In the genomic region with DNA sequence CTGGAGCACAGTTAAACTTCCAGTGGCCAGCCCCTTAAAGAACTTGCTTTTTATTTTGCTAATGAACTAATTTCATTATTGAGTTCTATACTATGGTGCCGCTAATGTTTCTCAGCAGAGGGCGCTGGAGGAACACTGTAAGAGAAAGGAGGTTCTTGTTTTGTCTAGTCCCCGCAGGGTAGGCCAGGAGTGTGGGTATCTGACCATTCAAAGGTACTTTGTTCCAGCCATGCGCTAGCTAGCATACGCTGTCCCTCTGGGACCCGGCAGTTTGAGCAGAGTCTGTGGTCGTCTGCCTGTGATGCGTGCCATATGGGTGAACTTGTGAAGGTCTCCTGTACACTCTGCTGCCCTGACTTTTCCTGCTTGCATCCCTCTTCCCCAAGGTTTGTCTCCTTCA, we compare ENCODE assay signal across 8 mouse cellular contexts.
A peak's percentile ranks its signal among the peaks of the same experiment; 100 is the strongest.
DNase-seq lines count a peak whose midpoint lies in the region; ATAC-seq and TF ChIP-seq lines count a peak whose summit lies in the region.

No protein-coding gene starts in this region.

- H3K4me1 ChIP-seq in stomach, embryonic 16.5 days (ENCODE audit: control insufficient read depth, insufficient read depth, low read length): no peaks in the 10 kb centered on the region

- no peaks in the 10 kb centered on the region for H3K9me3 ChIP-seq in stomach, embryonic 16.5 days (replicated peaks; ENCODE audit: control insufficient read depth, low read length)

- H3K36me3 ChIP-seq in stomach, embryonic 16.5 days (ENCODE audit: control insufficient read depth, insufficient read depth, low read length): no peaks in the 10 kb centered on the region

- no peak overlapping the region; the same call in 1 of the 2 replicates for H3K4me2 ChIP-seq in stomach, embryonic 16.5 days (ENCODE audit: low read depth, low read length)

- TF ChIP-seq CTCF in layer of hippocampus, adult 2 months (conservative IDR thresholded peaks at IDR 0.05): peak; percentile 76

- no peak overlapping the region for H3K9ac ChIP-seq in stomach, embryonic 16.5 days (ENCODE audit: low read length)

- no peak overlapping the region for H3K4me3 ChIP-seq in layer of hippocampus, adult 2 months
- no peak overlapping the region for H3K4me3 ChIP-seq in stomach, embryonic 16.5 days (replicated peaks; ENCODE audit: low read length)

- H3K27ac ChIP-seq in layer of hippocampus, adult 2 months: no peak overlapping the region
- no peak overlapping the region for H3K27ac ChIP-seq in stomach, embryonic 16.5 days (ENCODE audit: low read length)

- DNase-seq in cerebellum, postnatal 10 days: peak; percentile 75 to 79
- no peak for DNase-seq in cerebellum, adult 11-12 months
- peak; percentile 84 for DNase-seq in 416B (ENCODE audit: low read depth)
- peak; percentile 15 to 38 for DNase-seq in layer of hippocampus, adult 2 months (ENCODE audit: low spot score in 2 of 2)

- ATAC-seq in common myeloid progenitor, adult 5-6 weeks (replicated peaks; ENCODE audit: low read depth, poor library complexity, severe bottlenecking): peak; percentile 67
- ATAC-seq in hematopoietic stem cell, adult 5-6 weeks (replicated peaks in 1 of 2; ENCODE audit: insufficient read depth in 1 of 2, low FRiP score in 2 of 2, low TSS enrichment in 1 of 2, low read depth in 1 of 2, poor library complexity in 2 of 2, severe bottlenecking in 2 of 2): peak; percentile 65 to 68
- ATAC-seq in megakaryocyte progenitor cell, adult 5-6 weeks (replicated peaks; ENCODE audit: poor library complexity): peak; percentile 72
- ATAC-seq in stomach, embryonic 16.5 days (ENCODE audit: insufficient read depth, low FRiP score): peak; percentile 13; the same call in 1 of the 2 replicates

- H3K27me3 ChIP-seq in stomach, embryonic 16.5 days (ENCODE audit: control insufficient read depth, insufficient read depth, low read length): no peaks in the 10 kb centered on the region

- WGBS in stomach, embryonic 16.5 days: 13% methylated on average over 8 of the region's 8 CpGs

Comparison
In these comparisons a context has a peak if more than half of its experiments do, and no peak if none do; other contexts are left out.
1. ATAC-seq: peak in every context shown above with its lines; median percentile 72 in megakaryocyte progenitor cell, adult 5-6 weeks; 67 in common myeloid progenitor, adult 5-6 weeks; 66 in hematopoietic stem cell, adult 5-6 weeks; 13 in stomach, embryonic 16.5 days.